Mouse (Mus musculus): ENCODE measurements around the gene Prpf18. TPM values are rescaled to one million over a fixed set of nuclear protein-coding genes. Genes with fewer than 3 reads are reported as not detected.
"Not testable (repeated sequence)": the region's sequence is repeated elsewhere in the genome, so short reads cannot be mapped to it uniquely, and the experiment has no call there.

Prpf18 gene
- polyA plus RNA-seq, 1 experiment: 11.1 TPM

- no peaks in the 10 kb centered on the region for H3K4me1 ChIP-seq (ENCODE audit: control insufficient read depth, insufficient read depth, low read length)
- no peaks in the 10 kb centered on the region for H3K27me3 ChIP-seq (ENCODE audit: control insufficient read depth, insufficient read depth, low read length)
- no peak overlapping the region for H3K27ac ChIP-seq (ENCODE audit: control insufficient read depth, insufficient read depth, low read depth, low read length)
- TF ChIP-seq CTCF (IDR thresholded peaks at IDR 0.05; ENCODE audit: control insufficient read depth, insufficient read depth, insufficient replicate concordance, low read depth, low read length): no peak
- no peak for TF ChIP-seq POLR2A (IDR thresholded peaks at IDR 0.05; ENCODE audit: control insufficient read depth, low read depth, low read length)
- no peaks in the 10 kb centered on the region for H3K36me3 ChIP-seq (ENCODE audit: control insufficient read depth, insufficient read depth, low read length)
- H3K4me3 ChIP-seq (ENCODE audit: control insufficient read depth, low read depth, low read length): no peak overlapping the region
Observed at GRCm38 (mm10) chr2:4615014-4615546, 36.8 kb downstream of the Prpf18 start.

DNA sequence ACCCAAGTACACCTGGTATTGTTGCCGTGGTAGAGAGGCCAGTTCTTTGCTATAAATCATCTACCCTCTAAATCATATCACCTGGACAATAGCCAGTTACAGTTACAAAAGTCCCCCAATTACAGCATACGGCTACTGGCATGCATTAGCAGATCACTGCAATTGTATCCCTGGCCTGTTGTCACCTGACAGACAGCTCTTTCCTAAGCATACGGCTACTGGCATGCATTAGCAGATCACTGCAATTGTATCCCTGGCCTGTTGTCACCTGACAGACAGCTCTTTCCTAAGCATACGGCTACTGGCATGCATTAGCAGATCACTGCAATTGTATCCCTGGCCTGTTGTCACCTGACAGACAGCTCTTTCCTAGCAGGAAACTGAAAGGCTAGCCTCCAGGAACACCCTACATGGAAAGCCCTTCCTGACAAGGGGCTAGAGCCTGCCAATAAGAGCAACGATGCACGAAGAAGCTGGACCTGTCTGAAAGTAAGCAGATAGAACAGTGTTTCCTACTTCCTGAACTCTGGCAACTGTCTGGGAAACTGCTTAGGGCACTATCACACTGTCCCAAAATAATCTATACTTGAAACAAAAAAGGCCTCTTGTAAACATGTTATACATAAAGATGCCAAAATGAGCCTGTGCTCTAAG, 37.5 kb downstream of the Prpf18 start:
- H3K27ac ChIP-seq (ENCODE audit: control insufficient read depth, insufficient read depth, low read depth, low read length); H3K36me3 ChIP-seq (ENCODE audit: control insufficient read depth, insufficient read depth, low read length); H3K4me1 ChIP-seq (ENCODE audit: control insufficient read depth, insufficient read depth, low read length); H3K27me3 ChIP-seq (ENCODE audit: control insufficient read depth, insufficient read depth, low read length); H3K4me3 ChIP-seq (ENCODE audit: control insufficient read depth, low read depth, low read length): not testable (repeated sequence)

DNA sequence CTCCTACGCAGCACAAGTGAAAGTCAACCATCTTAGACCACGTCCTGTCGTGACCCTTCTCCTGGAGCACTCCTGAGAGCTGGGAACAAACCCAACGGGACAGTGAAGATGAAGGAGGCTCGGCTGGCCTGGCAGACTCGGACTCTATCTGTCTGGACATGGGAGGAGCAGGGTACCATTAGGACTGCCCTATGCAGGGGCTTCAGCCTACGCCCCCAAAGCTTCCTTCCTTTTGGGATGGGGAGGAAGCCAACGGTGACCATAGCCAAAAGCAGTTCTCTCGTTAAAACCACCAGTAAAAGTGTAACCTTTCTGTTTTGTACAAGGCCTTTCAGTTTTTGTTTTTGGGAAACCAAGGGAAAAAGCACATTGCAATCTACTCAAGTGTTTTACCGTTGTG, 40.2 kb downstream of the Prpf18 start:
- H3K4me1 ChIP-seq (ENCODE audit: control insufficient read depth, insufficient read depth, low read length): no peaks in the 10 kb centered on the region
- H3K27ac ChIP-seq (ENCODE audit: control insufficient read depth, insufficient read depth, low read depth, low read length): no peak overlapping the region
- no peak overlapping the region for H3K4me3 ChIP-seq (ENCODE audit: control insufficient read depth, low read depth, low read length)
- H3K36me3 ChIP-seq (ENCODE audit: control insufficient read depth, insufficient read depth, low read length): no peaks in the 10 kb centered on the region
- no peaks in the 10 kb centered on the region for H3K27me3 ChIP-seq (ENCODE audit: control insufficient read depth, insufficient read depth, low read length)
- TF ChIP-seq POLR2A (IDR thresholded peaks at IDR 0.05; ENCODE audit: control insufficient read depth, low read depth, low read length): no peak
- TF ChIP-seq CTCF (IDR thresholded peaks at IDR 0.05; ENCODE audit: control insufficient read depth, insufficient read depth, insufficient replicate concordance, low read depth, low read length): no peak

GRCm38 (mm10) chr2:4611295-4611694, 40.6 kb downstream of the Prpf18 start:
- Histone ChIP-seq H3K36me3 (ENCODE audit: control insufficient read depth, insufficient read depth, low read length) (no peaks in the 10 kb centered on the region), H3K27ac (ENCODE audit: control insufficient read depth, insufficient read depth, low read depth, low read length) (no peak overlapping the region), H3K27me3 (ENCODE audit: control insufficient read depth, insufficient read depth, low read length) (no peaks in the 10 kb centered on the region), H3K4me3 (ENCODE audit: control insufficient read depth, low read depth, low read length) (no peak overlapping the region), H3K4me1 (ENCODE audit: control insufficient read depth, insufficient read depth, low read length) (no peaks in the 10 kb centered on the region)
- no peak for TF ChIP-seq CTCF (IDR thresholded peaks at IDR 0.05; ENCODE audit: control insufficient read depth, insufficient read depth, insufficient replicate concordance, low read depth, low read length)
- TF ChIP-seq POLR2A (IDR thresholded peaks at IDR 0.05; ENCODE audit: control insufficient read depth, low read depth, low read length): no peak

DNA sequence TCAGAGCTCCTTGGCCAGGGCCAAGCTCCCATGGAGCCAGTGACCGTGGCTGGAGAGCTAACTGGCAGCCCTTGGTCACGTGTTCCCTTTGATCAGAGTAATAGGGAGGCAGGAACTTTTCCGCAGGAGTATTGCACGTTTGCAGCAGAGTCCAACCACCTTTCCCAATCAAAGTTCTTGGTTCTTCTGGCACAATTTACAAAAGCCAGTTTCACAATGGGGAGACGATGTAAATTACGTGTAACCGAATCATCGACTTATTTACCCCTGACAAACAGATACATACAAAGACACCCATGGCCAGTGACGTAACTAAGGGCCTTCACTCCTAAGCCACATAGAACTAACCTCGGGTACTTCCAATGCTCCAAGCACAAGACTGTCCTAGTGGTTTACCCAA, 42.5 kb downstream of the Prpf18 start:
- no peaks in the 10 kb centered on the region for H3K27me3 ChIP-seq (ENCODE audit: control insufficient read depth, insufficient read depth, low read length)
- H3K36me3 ChIP-seq (ENCODE audit: control insufficient read depth, insufficient read depth, low read length): no peaks in the 10 kb centered on the region
- H3K4me1 ChIP-seq (ENCODE audit: control insufficient read depth, insufficient read depth, low read length): no peaks in the 10 kb centered on the region
- no peak overlapping the region for H3K27ac ChIP-seq (ENCODE audit: control insufficient read depth, insufficient read depth, low read depth, low read length)
- TF ChIP-seq POLR2A (IDR thresholded peaks at IDR 0.05; ENCODE audit: control insufficient read depth, low read depth, low read length) (no peak), CTCF (IDR thresholded peaks at IDR 0.05; ENCODE audit: control insufficient read depth, insufficient read depth, insufficient replicate concordance, low read depth, low read length) (no peak)
- H3K4me3 ChIP-seq (ENCODE audit: control insufficient read depth, low read depth, low read length): no peak overlapping the region

DNA sequence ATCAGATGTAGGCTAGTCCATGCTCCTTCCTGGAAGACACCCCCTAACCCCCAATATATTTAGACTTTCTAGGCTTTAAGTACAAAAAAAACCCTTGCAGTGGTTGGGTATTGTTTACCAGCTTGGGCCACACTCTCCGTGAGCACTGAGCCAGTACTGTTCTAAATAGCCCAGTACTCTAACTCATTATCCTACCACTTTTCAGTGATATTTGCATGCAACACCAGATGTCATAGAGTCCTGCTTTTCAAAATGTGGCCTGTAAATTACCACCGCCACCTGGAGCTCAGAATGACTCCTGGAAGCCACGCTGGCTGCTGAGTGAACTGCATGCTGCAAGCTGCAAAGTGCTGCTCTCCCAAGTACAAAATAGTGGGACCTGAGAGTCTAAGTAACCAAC, 43.7 kb downstream of the Prpf18 start:
- H3K27ac ChIP-seq (ENCODE audit: control insufficient read depth, insufficient read depth, low read depth, low read length): no peak overlapping the region
- H3K4me3 ChIP-seq (ENCODE audit: control insufficient read depth, low read depth, low read length): no peak overlapping the region
- TF ChIP-seq POLR2A (IDR thresholded peaks at IDR 0.05; ENCODE audit: control insufficient read depth, low read depth, low read length) (no peak), CTCF (IDR thresholded peaks at IDR 0.05; ENCODE audit: control insufficient read depth, insufficient read depth, insufficient replicate concordance, low read depth, low read length) (no peak)
- no peaks in the 10 kb centered on the region for H3K27me3 ChIP-seq (ENCODE audit: control insufficient read depth, insufficient read depth, low read length)
- no peaks in the 10 kb centered on the region for H3K36me3 ChIP-seq (ENCODE audit: control insufficient read depth, insufficient read depth, low read length)
- peaks cover 8% of the 10 kb centered on the region for H3K4me1 ChIP-seq (ENCODE audit: control insufficient read depth, insufficient read depth, low read length)

DNA sequence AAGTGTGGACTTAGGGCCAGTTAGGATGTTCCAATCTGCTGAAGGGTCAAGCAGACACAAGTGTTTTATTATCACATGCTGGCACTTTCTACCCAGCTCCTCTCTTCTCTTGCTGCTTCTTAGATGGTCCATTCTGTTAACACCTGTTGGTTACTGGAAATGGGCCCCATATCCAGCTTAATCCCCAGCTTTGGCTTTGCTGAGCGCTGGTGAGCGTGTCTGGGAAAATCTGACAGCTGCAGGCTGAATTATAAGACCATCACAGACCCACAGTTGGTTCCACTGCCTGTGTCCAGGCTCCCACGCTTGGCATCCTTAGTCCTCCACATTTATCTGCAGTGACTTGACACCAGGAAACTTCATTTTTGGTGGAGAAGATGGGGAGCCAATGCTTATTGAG, 45.4 kb downstream of the Prpf18 start:
- H3K36me3 ChIP-seq (ENCODE audit: control insufficient read depth, insufficient read depth, low read length): no peaks in the 10 kb centered on the region
- no peaks in the 10 kb centered on the region for H3K27me3 ChIP-seq (ENCODE audit: control insufficient read depth, insufficient read depth, low read length)
- TF ChIP-seq POLR2A (IDR thresholded peaks at IDR 0.05; ENCODE audit: control insufficient read depth, low read depth, low read length) (no peak), CTCF (IDR thresholded peaks at IDR 0.05; ENCODE audit: control insufficient read depth, insufficient read depth, insufficient replicate concordance, low read depth, low read length) (no peak)
- H3K4me1 ChIP-seq (ENCODE audit: control insufficient read depth, insufficient read depth, low read length): peaks cover 11% of the 10 kb centered on the region
- no peak overlapping the region for H3K27ac ChIP-seq (ENCODE audit: control insufficient read depth, insufficient read depth, low read depth, low read length)
- no peak overlapping the region for H3K4me3 ChIP-seq (ENCODE audit: control insufficient read depth, low read depth, low read length)
